Mouse (Mus musculus): ENCODE results near the gene Epha4. TPM values are rescaled to one million over a fixed set of nuclear protein-coding genes. Genes with fewer than 3 reads are reported as not detected.

Gene Epha4
- total RNA-seq (2021): 1 to 10 TPM; 1.4 to 3.0 TPM
- long read RNA-seq, experiment 1: 0 reads
- long read RNA-seq, experiment 2: 0 reads

GRCm38 (mm10) chr1:77514963-77515650, at the start of gene Epha4:
Gene Epha4 (minus strand): TSS chr1:77515088.
- Histone ChIP-seq H3K27ac (peak within 1 kb of the TSS; percentile 79), H3K4me3 (peak within 1 kb of the TSS; percentile 88)
- peak; percentile 93 for DNase-seq
- intact Hi-C loops (cut with DNase I): loop anchor here (5.0 to 10.0 kb wide), 2 partner anchors 320 to 1588 kb away; no protein-coding TSS in a partner anchor
- TF ChIP-seq CTCF (IDR thresholded peaks at IDR 0.05): no peak

DNA sequence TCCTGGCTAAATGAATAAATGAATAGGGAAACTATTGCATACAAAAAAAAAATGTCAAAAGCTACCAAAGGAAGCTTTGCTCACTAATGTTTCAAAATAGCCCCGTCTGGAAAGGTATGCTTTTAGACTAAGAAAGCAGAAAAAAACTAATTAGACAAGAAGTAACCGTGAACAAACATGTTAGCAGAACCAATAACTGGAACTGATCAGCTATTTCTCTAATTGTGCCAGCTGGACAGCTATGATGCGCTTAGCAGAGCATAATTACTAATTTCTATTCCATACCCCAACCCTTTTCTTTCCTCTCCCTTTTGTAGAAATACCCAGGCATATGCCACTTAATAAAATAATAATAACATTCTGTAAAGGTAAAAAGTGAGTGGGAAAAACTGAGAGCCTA, 41.3 kb upstream of the Epha4 start:
- TF ChIP-seq CTCF (IDR thresholded peaks at IDR 0.05): no peak
- no peak overlapping the region for H3K4me3 ChIP-seq
- intact Hi-C loops (cut with DNase I): no loop called here
- H3K27ac ChIP-seq: no peak overlapping the region
- no peak for DNase-seq

DNA sequence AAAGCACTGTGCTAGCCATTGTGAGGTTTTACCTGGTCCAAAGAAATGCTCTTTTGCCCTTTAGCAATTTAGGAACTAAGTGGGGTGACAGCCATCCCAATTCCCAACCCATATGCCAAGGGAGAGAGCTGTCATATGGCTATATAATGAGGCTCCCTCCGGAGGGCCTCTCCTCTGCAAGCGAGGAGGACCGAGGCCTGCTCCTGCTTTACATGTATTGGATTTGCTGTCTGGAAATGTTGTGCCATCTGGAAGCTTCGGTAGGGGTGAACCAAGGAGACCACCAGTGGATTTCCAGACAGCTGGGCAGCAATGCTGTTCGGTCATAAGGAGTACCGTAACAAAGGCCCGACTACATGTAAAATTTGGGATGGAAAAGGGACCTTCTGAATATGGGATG, 37.0 kb upstream of the Epha4 start:
- TF ChIP-seq CTCF (IDR thresholded peaks at IDR 0.05): no peak

DNA sequence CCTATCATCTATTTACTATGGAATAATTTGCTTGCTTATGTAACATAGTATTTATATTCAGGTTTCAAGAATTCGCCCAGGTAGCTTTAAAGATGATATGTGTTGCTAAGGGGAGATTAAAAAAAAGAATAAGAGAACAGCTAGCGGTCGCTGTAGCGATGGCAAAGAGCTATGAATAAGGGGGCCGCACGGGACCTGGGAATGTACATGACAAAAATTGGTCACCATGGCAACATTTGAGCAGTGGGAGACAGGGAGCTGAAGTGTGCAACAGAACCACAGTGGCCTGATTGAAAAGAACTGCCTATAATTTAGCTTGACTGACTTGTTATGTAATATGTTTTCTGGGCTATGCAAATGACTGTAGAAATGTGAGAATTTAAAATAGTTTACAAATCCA, 30.8 kb upstream of the Epha4 start:
- intact Hi-C loops (cut with DNase I): no loop called here
- no peak for DNase-seq
- H3K4me3 ChIP-seq: no peak overlapping the region
- no peak for TF ChIP-seq CTCF (IDR thresholded peaks at IDR 0.05)
- H3K27ac ChIP-seq: no peak overlapping the region

More for the DNA sequence above, 37.0 kb upstream of the Epha4 start:
- Histone ChIP-seq H3K27ac (no peak overlapping the region), H3K4me3 (no peak overlapping the region)
- intact Hi-C loops (cut with DNase I): no loop called here
- no peak for DNase-seq

DNA sequence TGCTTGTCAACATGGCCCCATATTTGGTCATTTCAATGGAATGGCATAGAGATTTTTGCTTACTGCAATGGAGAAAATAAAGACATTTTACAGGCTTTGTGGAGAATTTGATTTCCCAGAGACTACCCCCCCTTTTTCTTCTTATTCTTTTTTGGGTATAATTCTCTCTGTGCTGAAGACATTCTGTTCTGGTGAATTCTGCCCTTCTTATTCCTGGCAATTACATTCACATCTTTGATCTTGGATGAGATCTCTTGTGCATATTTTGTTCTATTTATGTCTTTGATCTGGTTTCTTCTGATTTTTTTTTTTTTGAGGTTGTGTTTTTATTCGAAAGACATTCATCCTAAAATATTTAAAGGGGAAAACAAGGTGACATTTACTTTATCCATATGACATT, 30.1 kb upstream of the Epha4 start:
- TF ChIP-seq CTCF (IDR thresholded peaks at IDR 0.05): no peak
- Histone ChIP-seq H3K4me3 (no peak overlapping the region), H3K27ac (no peak overlapping the region)
- no peak for DNase-seq
- intact Hi-C loops (cut with DNase I): no loop called here

DNA sequence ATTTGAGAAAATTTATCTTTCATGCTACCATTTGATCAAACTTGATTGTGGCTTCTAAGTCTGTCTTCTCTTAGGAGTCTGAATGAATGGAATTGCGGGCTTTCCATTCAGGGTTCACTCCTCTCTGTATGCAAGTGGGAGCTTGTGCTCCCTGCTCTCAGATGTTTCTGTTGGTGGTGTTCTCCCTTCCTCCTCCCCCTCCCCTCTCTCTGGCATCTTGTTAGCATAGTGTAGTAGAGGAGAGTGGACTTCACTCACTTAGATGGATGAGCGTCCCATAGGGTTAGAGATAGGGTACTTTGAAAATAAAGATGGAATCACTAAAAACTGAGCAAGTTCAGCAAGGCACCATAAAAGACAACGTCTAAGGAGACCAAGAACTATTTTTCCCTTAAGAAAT, 29.4 kb upstream of the Epha4 start:
- intact Hi-C loops (cut with DNase I): no loop called here
- no peak overlapping the region for H3K4me3 ChIP-seq
- no peak for TF ChIP-seq CTCF (IDR thresholded peaks at IDR 0.05)

GRCm38 (mm10) chr1:77539945-77540344, 25.1 kb upstream of the Epha4 start:
- Histone ChIP-seq H3K27ac (no peak overlapping the region), H3K4me3 (no peak overlapping the region)
- TF ChIP-seq CTCF (IDR thresholded peaks at IDR 0.05): no peak
- intact Hi-C loops (cut with DNase I): no loop called here
- no peak for DNase-seq

More for the DNA sequence above, 29.4 kb upstream of the Epha4 start:
- no peak for DNase-seq
- no peak overlapping the region for H3K27ac ChIP-seq

- TF ChIP-seq CTCF (IDR thresholded peaks at IDR 0.05): no peak
- intact Hi-C loops (cut with DNase I): no loop called here
- H3K27ac ChIP-seq: no peak overlapping the region
- H3K4me3 ChIP-seq: no peak overlapping the region
- DNase-seq: no peak
These were observed 23.7 kb upstream of the Epha4 start for GRCm38 (mm10) chr1:77538559-77538958.

DNA sequence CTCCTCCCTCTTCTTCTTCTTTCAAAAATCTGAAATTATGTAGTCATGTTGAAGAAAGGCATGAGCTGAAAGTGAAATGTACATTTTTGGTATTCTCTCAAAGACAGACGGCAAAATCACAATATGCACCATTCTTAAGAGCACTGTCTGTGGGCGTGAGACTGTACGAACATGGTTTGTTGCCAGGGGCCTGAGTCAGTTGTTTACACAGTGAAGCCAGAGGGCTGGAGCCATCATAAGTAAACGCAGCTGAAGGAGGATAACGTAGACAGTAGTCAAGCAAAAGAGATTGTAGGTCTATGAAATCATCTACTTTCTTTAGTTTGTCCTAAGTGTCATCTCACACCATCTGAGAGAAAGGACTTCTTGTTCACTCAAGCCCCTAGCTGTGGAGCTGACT, 21.0 kb upstream of the Epha4 start:
- H3K4me3 ChIP-seq: no peak overlapping the region
- H3K27ac ChIP-seq: no peak overlapping the region
- TF ChIP-seq CTCF (IDR thresholded peaks at IDR 0.05): no peak
- no peak for DNase-seq
- intact Hi-C loops (cut with DNase I): no loop called here

GRCm38 (mm10) chr1:77532576-77533183, 17.8 kb upstream of the Epha4 start:
- TF ChIP-seq CTCF (IDR thresholded peaks at IDR 0.05): no peak
- intact Hi-C loops (cut with DNase I): no loop called here

DNA sequence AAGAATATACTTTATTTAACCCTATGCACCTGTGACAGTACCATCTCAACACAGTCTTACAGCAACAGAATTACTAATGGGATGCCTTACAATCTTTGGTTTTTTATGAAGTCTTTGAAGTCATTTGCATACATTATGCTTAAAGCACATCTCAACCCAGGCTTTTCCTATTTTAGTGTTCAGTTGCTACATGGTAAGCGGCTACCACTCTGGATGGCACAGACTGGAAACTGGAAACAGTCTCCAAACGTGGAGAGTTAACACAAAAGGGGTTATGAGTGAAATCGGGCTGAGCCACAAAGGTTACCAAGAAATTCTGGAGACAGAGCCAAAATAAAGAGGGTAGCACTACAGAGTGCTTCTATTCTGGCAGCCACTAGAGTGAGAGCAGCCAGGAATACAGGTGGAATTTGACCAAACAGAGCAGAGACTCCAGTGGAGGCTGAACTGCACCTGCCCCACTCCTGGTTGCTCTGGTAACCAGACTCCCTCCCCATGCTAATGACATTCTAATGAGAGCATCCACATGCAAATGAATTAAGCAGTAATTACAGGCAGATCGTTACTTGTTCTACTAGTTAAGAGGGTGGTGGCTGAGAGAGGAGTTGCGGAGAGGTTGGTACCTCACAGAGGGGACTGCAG, 17.2 kb upstream of the Epha4 start:
- intact Hi-C loops (cut with DNase I): no loop called here
- Histone ChIP-seq H3K27ac (no peak overlapping the region), H3K4me3 (no peak overlapping the region)
- TF ChIP-seq CTCF (IDR thresholded peaks at IDR 0.05): no peak
- no peak for DNase-seq

More at GRCm38 (mm10) chr1:77532576-77533183, 17.8 kb upstream of the Epha4 start:
- Histone ChIP-seq H3K4me3 (no peak overlapping the region), H3K27ac (no peak overlapping the region)
- DNase-seq: no peak

DNA sequence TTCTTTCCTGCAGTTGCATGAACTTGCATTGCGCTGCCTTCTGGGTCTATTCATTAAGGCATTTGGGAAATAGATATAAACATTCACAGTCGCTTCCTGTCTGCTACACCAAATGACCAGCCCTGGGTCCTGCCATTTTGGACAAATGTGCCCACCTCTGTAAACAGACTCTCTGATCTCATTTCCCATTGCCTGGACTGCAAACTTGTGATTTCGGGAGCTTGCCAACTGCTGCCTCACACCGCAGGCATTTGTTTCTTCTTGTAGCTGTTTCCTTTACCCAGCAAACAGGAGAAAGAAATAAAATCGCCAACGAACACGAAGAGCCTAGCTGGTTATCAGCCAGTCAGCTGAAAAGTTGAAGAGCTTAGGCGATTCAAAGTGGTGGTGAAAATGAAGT, 10.2 kb upstream of the Epha4 start:
- H3K4me3 ChIP-seq: no peak overlapping the region
- DNase-seq: no peak
- no peak overlapping the region for H3K27ac ChIP-seq
- intact Hi-C loops (cut with DNase I): no loop called here
- no peak for TF ChIP-seq CTCF (IDR thresholded peaks at IDR 0.05)

GRCm38 (mm10) chr1:77523354-77523753, 8.5 kb upstream of the Epha4 start:
- Histone ChIP-seq H3K27ac (no peak overlapping the region), H3K4me3 (no peak overlapping the region)
- TF ChIP-seq CTCF (IDR thresholded peaks at IDR 0.05): no peak
- no peak for DNase-seq
- intact Hi-C loops (cut with DNase I): no loop called here
